ENCODE assay signal across 8 mouse cellular contexts in the genomic region with DNA sequence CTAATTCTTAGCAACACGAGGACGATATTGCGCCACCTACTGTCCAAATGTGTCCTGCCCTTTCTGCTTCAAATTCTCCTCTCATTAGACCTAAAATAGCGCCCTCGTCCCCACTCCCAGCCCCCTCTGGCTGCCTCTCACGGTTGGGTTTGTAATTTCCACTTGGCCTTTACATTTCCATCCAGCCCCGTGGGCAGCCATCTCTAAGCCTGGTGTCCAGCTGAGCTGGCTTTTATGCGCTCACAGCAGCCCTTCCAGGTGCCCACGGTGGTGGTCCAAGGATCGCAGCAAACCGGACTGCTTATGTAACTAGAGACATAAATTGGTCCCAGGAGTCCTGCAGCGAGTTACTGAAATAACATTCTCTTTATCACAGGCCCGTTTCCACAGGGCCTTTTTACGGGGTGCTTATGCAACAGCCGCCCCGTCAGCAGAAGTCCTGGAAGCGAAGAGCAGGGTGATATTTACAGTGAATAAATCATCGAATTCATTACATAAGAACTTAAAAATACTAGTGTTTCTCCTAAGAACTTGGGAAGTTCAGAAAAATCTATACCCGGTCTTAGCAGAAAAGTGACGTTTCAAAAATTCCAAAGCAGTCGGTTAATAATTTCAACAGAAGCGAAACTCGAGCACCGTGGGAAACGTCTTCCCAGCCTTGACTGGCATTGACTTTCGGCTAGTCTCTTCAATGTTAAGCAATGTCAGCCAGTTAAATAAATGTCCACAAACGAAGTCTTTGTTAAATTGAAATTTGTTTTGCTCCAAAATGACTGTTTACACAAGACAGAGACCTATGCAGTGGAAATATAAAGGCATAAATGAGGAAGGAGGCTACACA. TPM values are rescaled to one million over a fixed set of nuclear protein-coding genes. Genes with fewer than 3 reads are reported as not detected.
A peak's percentile ranks its signal among the peaks of the same experiment; 100 is the strongest.
DNase-seq lines count a peak whose midpoint lies in the region; ATAC-seq and TF ChIP-seq lines count a peak whose summit lies in the region.

No protein-coding gene starts in this region.

- TF ChIP-seq EP300 in ES-Bruce4 (IDR thresholded peaks at IDR 0.05; ENCODE audit: insufficient read depth, low read depth, low read length) = no peak

- H3K9me3 ChIP-seq in heart, embryonic 10.5 days = no peaks in the 10 kb centered on the region
- H3K9me3 ChIP-seq in ES-Bruce4 (replicated peaks; ENCODE audit: control insufficient read depth, insufficient read depth, low read length, poor library complexity, severe bottlenecking) = no peaks in the 10 kb centered on the region

- H3K27me3 ChIP-seq in heart, embryonic 10.5 days (ENCODE audit: insufficient read depth, poor library complexity, severe bottlenecking) = peaks cover 16% of the 10 kb centered on the region
- H3K27me3 ChIP-seq in ES-Bruce4 (ENCODE audit: control insufficient read depth, insufficient read depth, low read length, poor library complexity, severe bottlenecking) = no peaks in the 10 kb centered on the region

- H3K9ac ChIP-seq in ES-Bruce4 (ENCODE audit: low read depth, poor library complexity, severe bottlenecking) = no peak overlapping the region

- TF ChIP-seq CTCF in ES-Bruce4 (IDR thresholded peaks at IDR 0.05; ENCODE audit: low read depth, low read length) = peak; percentile 58

- H3K36me3 ChIP-seq in heart, embryonic 10.5 days = no peaks in the 10 kb centered on the region
- no peaks in the 10 kb centered on the region for H3K36me3 ChIP-seq in ES-Bruce4 (ENCODE audit: control insufficient read depth, insufficient read depth, low read length, poor library complexity, severe bottlenecking)

- TF ChIP-seq POLR2A in ES-Bruce4 (IDR thresholded peaks at IDR 0.05; ENCODE audit: insufficient read depth, low read length) = no peak

- no peak overlapping the region for H3K4me3 ChIP-seq in heart, embryonic 10.5 days
- H3K4me3 ChIP-seq in ES-Bruce4 (ENCODE audit: low read depth, low read length) = no peak overlapping the region

- ATAC-seq in megakaryocyte-erythroid progenitor cell, adult 5-6 weeks (replicated peaks; ENCODE audit: low FRiP score, low TSS enrichment, poor library complexity, severe bottlenecking) = peak; percentile 42; the same call in 1 of the 2 replicates

- 51% methylated on average over 27 of the region's 27 CpGs for WGBS in heart, embryonic 10.5 days

- no peak overlapping the region for H3K27ac ChIP-seq in heart, embryonic 10.5 days
- no peak overlapping the region for H3K27ac ChIP-seq in ES-Bruce4 (ENCODE audit: insufficient read depth, low read length)

- DNase-seq in heart, adult 18-20 months = peak; percentile 15 to 63
- no peak for DNase-seq in heart, embryonic 10.5 days (ENCODE audit: low spot score)
- DNase-seq in cerebellum, adult 18-20 months = peak; percentile 52 to 59
- DNase-seq in gastrocnemius, postnatal 25 days = peak; percentile 51
- DNase-seq in kidney, postnatal 4 days = peak; percentile 71 to 78
- DNase-seq in thymus, postnatal 25 days = peak; percentile 61

- H3K4me1 ChIP-seq in heart, embryonic 10.5 days = peaks cover 13% of the 10 kb centered on the region; the same call in 1 of the 2 replicates
- H3K4me1 ChIP-seq in ES-Bruce4 (ENCODE audit: control insufficient read depth, insufficient read depth, low read length) = peaks cover 5% of the 10 kb centered on the region

RNA-seq across cellular contexts. Expression of gene Cpsf6, which starts 57.3 kb away (rescaled TPM):
- 10 to 100 TPM; 31.3 to 34.7 TPM for total RNA-seq in heart, adult 18-20 months (2021)
- 128 and 138 TPM in 2 replicates for polyA plus RNA-seq in heart, embryonic 10.5 days (2016; fragmentation: Nextera tagmentation; extraction: Ambion mirVana)
- 205 and 225 TPM in 2 replicates for polyA plus RNA-seq in ES-Bruce4 (2011; ENCODE audit: insufficient read depth, insufficient read length, low read depth, missing spikeins)
- total RNA-seq in gastrocnemius, postnatal 25 days (2021) = 10 to 100 TPM; 21.6 to 24.2 TPM
- total RNA-seq in megakaryocyte-erythroid progenitor cell, adult 5-6 weeks (2014; fragmentation: Nextera tagmentation) = 132 and 163 TPM in 2 replicates
- 142 and 153 TPM in 2 replicates for total RNA-seq in megakaryocyte-erythroid progenitor cell, adult 5-6 weeks (2017)
